Mouse (Mus musculus) CH12.LX (cell line): ENCODE measurements at regions not wholly inside any gene's neighbourhood (a gene's known extent, or its start where the extent isn't known, plus 50 kb on each side); places are given as distances from the start of the nearest gene placed in this dataset.

Source experiments
- DNase-seq: peaks from one replicate; pipeline ENCODE4 v3.0.0-alpha.2; 2013; ENCODE audit errors: extremely low read depth
- H3K27ac ChIP-seq: 2 replicates; pipeline ENCODE4 v1.5.1; 2012; ENCODE audit warnings: low read depth, mild to moderate bottlenecking, control low read depth, moderate library complexity; ENCODE audit not compliant: insufficient read depth
- H3K27me3 ChIP-seq: replicated peaks from 2 replicates; pipeline ENCODE3; 2012; ENCODE audit warnings: inconsistent platforms
- H3K36me3 ChIP-seq, 2 experiments: replicated peaks in 1 of 2; 2 replicates each; pipeline versions ENCODE3 to v1.6.1; 2012; ENCODE audit warnings: inconsistent platforms in 1 of 2, low read length in 1 of 2, mild to moderate bottlenecking in 1 of 2, mixed read lengths in 1 of 2, moderate library complexity in 1 of 2; ENCODE audit not compliant: control insufficient read depth in 1 of 2, insufficient read depth in 1 of 2
- H3K4me1 ChIP-seq, 2 experiments: 2 replicates each; pipeline ENCODE4 v1.6.1; 2012; ENCODE audit warnings: inconsistent platforms in 1 of 2, moderate library complexity in 1 of 2; ENCODE audit not compliant: insufficient read depth in 2 of 2, control insufficient read depth in 1 of 2
- H3K4me2 ChIP-seq: 2 replicates; pipeline ENCODE4 v1.6.1; 2012; ENCODE audit warnings: low read depth, mild to moderate bottlenecking, control low read depth; ENCODE audit not compliant: poor library complexity, insufficient read depth, severe bottlenecking
- H3K4me3 ChIP-seq, 3 experiments: fragments of 150-350 bp in 1 of 3; sonication (generic) in 1 of 3; replicated peaks in 1 of 3; 2 replicates each; pipeline versions ENCODE3 to v1.5.1; 2011 to 2012; ENCODE audit warnings: low read depth in 2 of 3, low read length in 2 of 3, mild to moderate bottlenecking in 2 of 3, moderate library complexity in 2 of 3, control low read depth in 1 of 3, improper control_type of control experiment in 1 of 3, inconsistent platforms in 1 of 3, mixed read lengths in 1 of 3; ENCODE audit not compliant: poor library complexity in 1 of 3
- H3K79me2 ChIP-seq: replicated peaks from 2 replicates; pipeline ENCODE4 v1.6.1; 2012; ENCODE audit warnings: mild to moderate bottlenecking, moderate library complexity; ENCODE audit not compliant: control insufficient read depth, poor library complexity, insufficient read depth, severe bottlenecking; ENCODE audit errors: extremely low read depth
- H3K9ac ChIP-seq: 2 replicates; pipeline ENCODE4 v1.6.1; 2012; ENCODE audit warnings: low read depth, mild to moderate bottlenecking, control low read depth, moderate library complexity; ENCODE audit not compliant: insufficient read depth
- H3K9me3 ChIP-seq: replicated peaks from 2 replicates; pipeline ENCODE3; 2012; ENCODE audit warnings: low read length, inconsistent platforms, mixed read lengths
- BHLHE40 ChIP-seq: IDR thresholded peaks from 2 replicates; pipeline ENCODE4 v1.6.1; 2011; ENCODE audit warnings: mild to moderate bottlenecking, low read depth, low read length, improper control_type of control experiment
- CHD1 ChIP-seq: IDR thresholded peaks from 2 replicates; pipeline ENCODE4 v1.6.1; 2012; ENCODE audit warnings: low read depth, low read length, improper control_type of control experiment, inconsistent platforms
- CHD2 ChIP-seq: IDR thresholded peaks from 2 replicates; pipeline ENCODE4 v1.6.1; 2011; ENCODE audit warnings: low read length, improper control_type of control experiment
- CTCF ChIP-seq, 2 experiments: IDR thresholded peaks in 1 of 2; conservative IDR thresholded peaks in 1 of 2; 2 replicates each; pipeline ENCODE4 v1.5.1; 2011 to 2012; ENCODE audit warnings: low read depth in 2 of 2, low read length in 2 of 2, improper control_type of control experiment in 1 of 2, inconsistent platforms in 1 of 2, mild to moderate bottlenecking in 1 of 2, moderate library complexity in 1 of 2
- ELF1 ChIP-seq: IDR thresholded peaks from 2 replicates; pipeline ENCODE4 v1.6.1; 2014; ENCODE audit warnings: low read depth, mild to moderate bottlenecking, inconsistent platforms, low read length, improper control_type of control experiment
- ETS1 ChIP-seq: conservative IDR thresholded peaks from 2 replicates; pipeline ENCODE4 v1.6.1; 2012; ENCODE audit warnings: low read depth, mild to moderate bottlenecking, inconsistent platforms, low read length, improper control_type of control experiment, moderate library complexity
- IRF4 ChIP-seq: IDR thresholded peaks from 2 replicates; pipeline ENCODE4 v1.6.1; 2014; ENCODE audit warnings: low read depth, mild to moderate bottlenecking, inconsistent platforms, low read length, improper control_type of control experiment
- JUN ChIP-seq: IDR thresholded peaks from 2 replicates; pipeline ENCODE4 v1.6.1; 2011; ENCODE audit warnings: low read depth, mild to moderate bottlenecking, low read length, improper control_type of control experiment, moderate library complexity; ENCODE audit not compliant: insufficient read depth
- JUND ChIP-seq: conservative IDR thresholded peaks from 2 replicates; pipeline ENCODE4 v1.6.1; 2011; ENCODE audit warnings: low read depth, low read length, improper control_type of control experiment
- MAX ChIP-seq: IDR thresholded peaks from 2 replicates; pipeline ENCODE4 v1.6.1; 2011; ENCODE audit warnings: low read length, improper control_type of control experiment
- MEF2A ChIP-seq: IDR thresholded peaks from 2 replicates; pipeline ENCODE4 v1.6.1; 2014; ENCODE audit warnings: low read depth, mild to moderate bottlenecking, inconsistent platforms, low read length, improper control_type of control experiment, borderline replicate concordance
- MYC ChIP-seq: IDR thresholded peaks from 2 replicates; pipeline ENCODE4 v1.6.1; 2011; ENCODE audit warnings: low read depth, mild to moderate bottlenecking, improper control_type of control experiment, low read length
- NRF1 ChIP-seq: IDR thresholded peaks from 2 replicates; pipeline ENCODE4 v1.6.1; 2014; ENCODE audit warnings: low read depth, mild to moderate bottlenecking, inconsistent platforms, low read length, improper control_type of control experiment, moderate library complexity
- POLR2A ChIP-seq: IDR thresholded peaks from 2 replicates; pipeline ENCODE4 v1.6.1; 2011; ENCODE audit warnings: low read depth, mild to moderate bottlenecking, improper control_type of control experiment, low read length
- POLR2AphosphoS2 ChIP-seq: IDR thresholded peaks from 2 replicates; pipeline ENCODE4 v1.6.1; 2011; ENCODE audit warnings: low read depth, low read length, improper control_type of control experiment
- RCOR1 ChIP-seq: conservative IDR thresholded peaks from 2 replicates; pipeline ENCODE4 v1.6.1; 2012; ENCODE audit warnings: low read depth, mild to moderate bottlenecking, inconsistent platforms, low read length, improper control_type of control experiment
- SIN3A ChIP-seq: IDR thresholded peaks from 2 replicates; pipeline ENCODE4 v1.6.1; 2012; ENCODE audit warnings: low read length, improper control_type of control experiment, inconsistent platforms
- TBP ChIP-seq: conservative IDR thresholded peaks from 2 replicates; pipeline ENCODE4 v1.6.1; 2011; ENCODE audit warnings: low read depth, low read length, improper control_type of control experiment
- TCF12 ChIP-seq: IDR thresholded peaks from 2 replicates; pipeline ENCODE4 v1.6.1; 2014; ENCODE audit warnings: low read depth, mild to moderate bottlenecking, inconsistent platforms, low read length, improper control_type of control experiment
- UBTF ChIP-seq: IDR thresholded peaks from 2 replicates; pipeline ENCODE4 v1.6.1; 2012; ENCODE audit warnings: low read depth, mild to moderate bottlenecking, inconsistent platforms, low read length, improper control_type of control experiment, moderate library complexity
- USF1 ChIP-seq: IDR thresholded peaks from 2 replicates; pipeline ENCODE4 v1.6.1; 2014; ENCODE audit warnings: low read depth, mild to moderate bottlenecking, inconsistent platforms, low read length, improper control_type of control experiment
- USF2 ChIP-seq: conservative IDR thresholded peaks from 2 replicates; pipeline ENCODE4 v1.6.1; 2011; ENCODE audit warnings: low read depth, low read length, improper control_type of control experiment
- ZC3H11A ChIP-seq: IDR thresholded peaks from 2 replicates; pipeline ENCODE4 v1.6.1; 2012; ENCODE audit warnings: low read depth, mild to moderate bottlenecking, inconsistent platforms, low read length, improper control_type of control experiment
- ZMIZ1 ChIP-seq: IDR thresholded peaks from 2 replicates; pipeline ENCODE4 v1.6.1; 2012; ENCODE audit warnings: low read depth, mild to moderate bottlenecking, inconsistent platforms, low read length, improper control_type of control experiment
- dilution Hi-C: fragments of 300-500 bp; cut with MboI; formaldehyde crosslinking; loops from 2 replicates; pipeline ENCODE4 v1.14.3; 2020; ENCODE audit warnings: low sequenced_read_pairs; ENCODE audit not compliant: extremely low pct_unique_long_range_greater_than_20kb, extremely low pct_ligation_motif_present
- in situ Hi-C: fragments of 300-500 bp; cut with MboI; formaldehyde crosslinking; loops from 3 replicates; pipeline ENCODE4 v1.14.3; 2019; ENCODE audit warnings: low sequenced_read_pairs, low pct_ligation_motif_present, low pct_unique_long_range_greater_than_20kb, mixed read lengths

GRCm38 (mm10) chr12:112314781-112315180 lies 168.8 kb downstream of the Kif26a start:
- TF ChIP-seq POLR2A (no peak), JUND (no peak), TBP (no peak), ZMIZ1 (no peak), UBTF (no peak), MEF2A (no peak), ETS1 (no peak), ZC3H11A (no peak), USF2 (no peak), CHD2 (no peak), BHLHE40 (no peak)
- no peak overlapping the region for H3K27ac ChIP-seq
- no peak overlapping the region for H3K4me2 ChIP-seq
- no peaks in the 10 kb centered on the region for H3K79me2 ChIP-seq
- dilution Hi-C loops, result no loop called here
- H3K27me3 ChIP-seq, result peaks cover 80% of the 10 kb centered on the region
- H3K36me3 ChIP-seq, result no peaks in the 10 kb centered on the region
- H3K4me1 ChIP-seq, result no peaks in the 10 kb centered on the region
- no peak for DNase-seq
- in situ Hi-C loops, result no loop called here
- no peaks in the 10 kb centered on the region for H3K9me3 ChIP-seq
- H3K9ac ChIP-seq, result no peak overlapping the region
- H3K4me3 ChIP-seq, result no peak overlapping the region

- in situ Hi-C loops, result no loop called here
- H3K79me2 ChIP-seq, result no peaks in the 10 kb centered on the region
Measured at GRCm38 (mm10) chr12:112317191-112317590, 171.2 kb downstream of the Kif26a start.

More at GRCm38 (mm10) chr12:112317191-112317590, 171.2 kb downstream of the Kif26a start:
- dilution Hi-C loops, result no loop called here
- Histone ChIP-seq H3K27me3 (peaks cover 80% of the 10 kb centered on the region), H3K36me3 (no peaks in the 10 kb centered on the region), H3K4me1 (no peaks in the 10 kb centered on the region), H3K4me2 (no peak overlapping the region), H3K4me3 (no peak overlapping the region), H3K9ac (no peak overlapping the region), H3K27ac (no peak overlapping the region), H3K9me3 (no peaks in the 10 kb centered on the region)
- no peak for TF ChIP-seq JUN
- no peak for TF ChIP-seq TBP
- TF ChIP-seq ZMIZ1, result no peak
- no peak for TF ChIP-seq IRF4
- TF ChIP-seq ELF1, result no peak
- TF ChIP-seq MEF2A, result no peak
- no peak for TF ChIP-seq USF1
- TF ChIP-seq POLR2AphosphoS2, result no peak
- TF ChIP-seq MAX, result no peak
- no peak for TF ChIP-seq RCOR1
- TF ChIP-seq MYC, result no peak
- TF ChIP-seq NRF1, result no peak
- no peak for TF ChIP-seq CHD1
- no peak for TF ChIP-seq BHLHE40
- no peak for TF ChIP-seq CTCF (conservative IDR thresholded peaks at IDR 0.05 in 1 of 2, IDR thresholded peaks at IDR 0.05 in 1 of 2; ENCODE audit: low read depth in 2 of 2, low read length in 2 of 2)
- no peak for TF ChIP-seq POLR2A
- TF ChIP-seq USF2, result no peak
- TF ChIP-seq SIN3A, result no peak
- no peak for TF ChIP-seq TCF12
- TF ChIP-seq ETS1, result no peak
- no peak for DNase-seq
